Mouse (Mus musculus) MEL (cell line): ENCODE data around the gene Tmem203. TPM values are rescaled to one million over a fixed set of nuclear protein-coding genes. Genes with fewer than 3 reads are reported as not detected.
A peak's percentile ranks its signal among the peaks of the same experiment; 100 is the strongest.

ENCODE experiments used
- DNase-seq: peaks from one replicate; pipeline ENCODE4 v3.0.0; 2011; ENCODE audit warnings: low read depth, low spot score
- H3K27ac ChIP-seq: 2 replicates; pipeline ENCODE4 v1.5.1; 2012; ENCODE audit warnings: low read depth, mild to moderate bottlenecking, control low read depth, low read length, moderate library complexity; ENCODE audit not compliant: control insufficient read depth
- H3K27me3 ChIP-seq, 2 experiments: fragments of 150-350 bp in 1 of 2; sonication (generic) in 1 of 2; 2 replicates each; pipeline ENCODE4 v1.6.1; 2012; ENCODE audit warnings: low read length in 2 of 2, mild to moderate bottlenecking in 2 of 2, improper control_type of control experiment in 1 of 2, moderate library complexity in 1 of 2; ENCODE audit not compliant: insufficient read depth in 2 of 2, control insufficient read depth in 1 of 2
- H3K36me3 ChIP-seq, 2 experiments: 2 replicates each; pipeline ENCODE4 v1.6.1; 2012 to 2014; ENCODE audit warnings: low read length in 2 of 2, improper control_type of control experiment in 1 of 2, inconsistent platforms in 1 of 2, mild to moderate bottlenecking in 1 of 2; ENCODE audit not compliant: insufficient read depth in 2 of 2, control insufficient read depth in 1 of 2
- H3K4me1 ChIP-seq, 2 experiments: fragments of 150-350 bp in 1 of 2; sonication (generic) in 1 of 2; 2 replicates each; pipeline ENCODE4 v1.6.1; 2012; ENCODE audit warnings: low read length in 2 of 2, improper control_type of control experiment in 1 of 2, mild to moderate bottlenecking in 1 of 2; ENCODE audit not compliant: insufficient read depth in 2 of 2, control insufficient read depth in 1 of 2
- H3K4me3 ChIP-seq, 2 experiments: fragments of 150-350 bp in 1 of 2; sonication (generic) in 1 of 2; 2 replicates each; pipeline ENCODE4 v1.5.1; 2012; ENCODE audit warnings: low read depth in 2 of 2, low read length in 2 of 2, mild to moderate bottlenecking in 2 of 2, moderate library complexity in 2 of 2, control low read depth in 1 of 2, improper control_type of control experiment in 1 of 2; ENCODE audit not compliant: control insufficient read depth in 1 of 2, insufficient read depth in 1 of 2
- H3K79me2 ChIP-seq: 2 replicates; pipeline ENCODE4 v1.6.1; 2012; ENCODE audit warnings: mild to moderate bottlenecking, low read length, moderate library complexity; ENCODE audit not compliant: control insufficient read depth, poor library complexity, insufficient read depth
- H3K9ac ChIP-seq: 2 replicates; pipeline ENCODE4 v1.6.1; 2012; ENCODE audit warnings: low read depth, mild to moderate bottlenecking, control low read depth, low read length, moderate library complexity; ENCODE audit not compliant: control insufficient read depth, poor library complexity, severe bottlenecking
- H3K9me3 ChIP-seq: fragments of 150-350 bp; sonication (generic); replicated peaks from 2 replicates; pipeline ENCODE4 v1.6.1; 2012; ENCODE audit warnings: mild to moderate bottlenecking, low read length, improper control_type of control experiment, moderate library complexity; ENCODE audit not compliant: insufficient read depth
- BHLHE40 ChIP-seq: IDR thresholded peaks from 2 replicates; pipeline ENCODE4 v1.6.1; 2012; ENCODE audit warnings: low read depth, mild to moderate bottlenecking, inconsistent platforms, low read length, improper control_type of control experiment, borderline replicate concordance
- CHD1 ChIP-seq: IDR thresholded peaks from 2 replicates; pipeline ENCODE4 v1.6.1; 2012; ENCODE audit warnings: low read depth, mild to moderate bottlenecking, inconsistent platforms, low read length, improper control_type of control experiment
- CHD2 ChIP-seq: IDR thresholded peaks from 2 replicates; pipeline ENCODE4 v1.6.1; 2011; ENCODE audit warnings: low read length, improper control_type of control experiment
- CTCF ChIP-seq, 3 experiments: IDR thresholded peaks in 2 of 3; conservative IDR thresholded peaks in 1 of 3; 2 replicates each; pipeline ENCODE4 v1.5.1; 2011 to 2012; ENCODE audit warnings: low read length in 3 of 3, low read depth in 2 of 3, mild to moderate bottlenecking in 2 of 3, improper control_type of control experiment in 1 of 3, inconsistent platforms in 1 of 3, mixed read lengths in 1 of 3, moderate library complexity in 1 of 3; ENCODE audit not compliant: control insufficient read depth in 1 of 3, insufficient read depth in 1 of 3, poor library complexity in 1 of 3, severe bottlenecking in 1 of 3
- E2F4 ChIP-seq: IDR thresholded peaks from 2 replicates; pipeline ENCODE4 v1.6.1; 2011; ENCODE audit warnings: low read depth, low read length, improper control_type of control experiment, borderline replicate concordance
- ELF1 ChIP-seq: IDR thresholded peaks from 2 replicates; pipeline ENCODE4 v1.6.1; 2014; ENCODE audit warnings: low read depth, mild to moderate bottlenecking, inconsistent platforms, low read length, improper control_type of control experiment, moderate library complexity
- EP300 ChIP-seq, 2 experiments: IDR thresholded peaks; 2 replicates each; pipeline ENCODE4 v1.6.1; 2011; ENCODE audit warnings: improper control_type of control experiment in 2 of 2, low read length in 2 of 2, low read depth in 1 of 2, mild to moderate bottlenecking in 1 of 2
- ETS1 ChIP-seq: IDR thresholded peaks from 2 replicates; pipeline ENCODE4 v1.6.1; 2012; ENCODE audit warnings: low read depth, mild to moderate bottlenecking, inconsistent platforms, low read length, improper control_type of control experiment, moderate library complexity
- GABPA ChIP-seq: IDR thresholded peaks from 2 replicates; pipeline ENCODE4 v1.6.1; 2012; ENCODE audit warnings: low read depth, mild to moderate bottlenecking, inconsistent platforms, low read length, improper control_type of control experiment, moderate library complexity
- GATA1 ChIP-seq: IDR thresholded peaks from 2 replicates; pipeline ENCODE4 v1.6.1; 2011; ENCODE audit warnings: low read depth, low read length, improper control_type of control experiment
- HCFC1 ChIP-seq: IDR thresholded peaks from 2 replicates; pipeline ENCODE4 v1.6.1; 2012; ENCODE audit warnings: low read depth, mild to moderate bottlenecking, inconsistent platforms, low read length, improper control_type of control experiment, moderate library complexity
- JUND ChIP-seq: IDR thresholded peaks from 2 replicates; pipeline ENCODE4 v1.6.1; 2011; ENCODE audit warnings: low read depth, mild to moderate bottlenecking, improper control_type of control experiment, low read length
- MAX ChIP-seq: IDR thresholded peaks from 2 replicates; pipeline ENCODE4 v1.6.1; 2011; ENCODE audit warnings: low read length, improper control_type of control experiment
- MAZ ChIP-seq: IDR thresholded peaks from 2 replicates; pipeline ENCODE4 v1.6.1; 2012; ENCODE audit warnings: low read depth, mild to moderate bottlenecking, inconsistent platforms, low read length, improper control_type of control experiment
- MEF2A ChIP-seq: IDR thresholded peaks from 2 replicates; pipeline ENCODE4 v1.6.1; 2014; ENCODE audit warnings: low read depth, mild to moderate bottlenecking, inconsistent platforms, low read length, improper control_type of control experiment; ENCODE audit not compliant: poor library complexity, insufficient replicate concordance, severe bottlenecking; ENCODE audit errors: extremely low read depth
- MXI1 ChIP-seq: IDR thresholded peaks from 2 replicates; pipeline ENCODE4 v1.6.1; 2011; ENCODE audit warnings: mild to moderate bottlenecking, low read depth, low read length, improper control_type of control experiment
- MYB ChIP-seq: IDR thresholded peaks from 2 replicates; pipeline ENCODE4 v1.6.1; 2011; ENCODE audit warnings: mild to moderate bottlenecking, low read depth, low read length, improper control_type of control experiment
- MYC ChIP-seq: IDR thresholded peaks from 2 replicates; pipeline ENCODE4 v1.6.1; 2011; ENCODE audit warnings: low read depth, mild to moderate bottlenecking, low read length, improper control_type of control experiment, moderate library complexity
- NELFE ChIP-seq: IDR thresholded peaks from 2 replicates; pipeline ENCODE4 v1.6.1; 2011; ENCODE audit warnings: low read depth, low read length, improper control_type of control experiment
- NRF1 ChIP-seq: IDR thresholded peaks from 2 replicates; pipeline ENCODE4 v1.6.1; 2014; ENCODE audit warnings: low read depth, mild to moderate bottlenecking, inconsistent platforms, low read length, improper control_type of control experiment, moderate library complexity; ENCODE audit not compliant: poor library complexity, insufficient read depth, severe bottlenecking
- POLR2A ChIP-seq, 2 experiments: IDR thresholded peaks; 2 replicates each; pipeline ENCODE4 v1.6.1; 2011 to 2012; ENCODE audit warnings: low read length in 2 of 2, mild to moderate bottlenecking in 2 of 2, control low read depth in 1 of 2, improper control_type of control experiment in 1 of 2, low read depth in 1 of 2, moderate library complexity in 1 of 2; ENCODE audit not compliant: control insufficient read depth in 1 of 2, insufficient read depth in 1 of 2, poor library complexity in 1 of 2
- POLR2AphosphoS2 ChIP-seq: IDR thresholded peaks from 2 replicates; pipeline ENCODE4 v1.6.1; 2011; ENCODE audit warnings: low read length, improper control_type of control experiment
- RAD21 ChIP-seq: IDR thresholded peaks from 2 replicates; pipeline ENCODE4 v1.6.1; 2011; ENCODE audit warnings: mild to moderate bottlenecking, low read depth, low read length, improper control_type of control experiment
- RCOR1 ChIP-seq: IDR thresholded peaks from 2 replicates; pipeline ENCODE4 v1.6.1; 2012; ENCODE audit warnings: low read depth, mild to moderate bottlenecking, inconsistent platforms, low read length, improper control_type of control experiment
- SIN3A ChIP-seq: IDR thresholded peaks from 2 replicates; pipeline ENCODE4 v1.6.1; 2012; ENCODE audit warnings: low read length, improper control_type of control experiment, inconsistent platforms
- TAL1 ChIP-seq: IDR thresholded peaks from 2 replicates; pipeline ENCODE4 v1.6.1; 2012; ENCODE audit warnings: mild to moderate bottlenecking, inconsistent platforms, low read length, moderate library complexity, mixed read lengths
- TBP ChIP-seq: IDR thresholded peaks from 2 replicates; pipeline ENCODE4 v1.8.0; 2011; ENCODE audit warnings: low read depth, low read length, improper control_type of control experiment
- TCF12 ChIP-seq: IDR thresholded peaks from 2 replicates; pipeline ENCODE4 v1.6.1; 2014; ENCODE audit warnings: low read depth, mild to moderate bottlenecking, inconsistent platforms, low read length, improper control_type of control experiment, moderate library complexity
- USF1 ChIP-seq: IDR thresholded peaks from 2 replicates; pipeline ENCODE4 v1.6.1; 2014; ENCODE audit warnings: low read depth, mild to moderate bottlenecking, inconsistent platforms, low read length, improper control_type of control experiment, moderate library complexity
- USF2 ChIP-seq, 2 experiments: IDR thresholded peaks; 2 replicates each; pipeline ENCODE4 v1.6.1; 2011 to 2012; ENCODE audit warnings: improper control_type of control experiment in 2 of 2, low read length in 2 of 2, borderline replicate concordance in 1 of 2, inconsistent platforms in 1 of 2, low read depth in 1 of 2, mild to moderate bottlenecking in 1 of 2; ENCODE audit not compliant: insufficient read depth in 1 of 2
- ZC3H11A ChIP-seq: IDR thresholded peaks from 2 replicates; pipeline ENCODE4 v1.6.1; 2012; ENCODE audit warnings: low read depth, mild to moderate bottlenecking, inconsistent platforms, low read length, improper control_type of control experiment
- ZMIZ1 ChIP-seq: IDR thresholded peaks from 2 replicates; pipeline ENCODE4 v1.6.1; 2012; ENCODE audit warnings: low read depth, mild to moderate bottlenecking, inconsistent platforms, low read length, improper control_type of control experiment, moderate library complexity
- ZNF384 ChIP-seq: IDR thresholded peaks from 2 replicates; pipeline ENCODE4 v1.6.1; 2012; ENCODE audit warnings: low read depth, mild to moderate bottlenecking, inconsistent platforms, low read length, improper control_type of control experiment
- polyA plus RNA-seq, 2 experiments: library from polyadenylated mRNA; stranded (reverse) in 1 of 2; unstranded in 1 of 2; fragments of >175 nt in 1 of 2; fragments of >200 nt in 1 of 2; gene quantifications; 2 replicates each; pipeline versions ENCODE4 v1.2.1 to v1.2.4; 2012; ENCODE audit warnings: low replicate concordance in 2 of 2, low read depth in 1 of 2; ENCODE audit not compliant: insufficient read length in 2 of 2, insufficient read depth in 1 of 2, missing spikeins in 1 of 2
- total RNA-seq: library from RNA; depleted of rRNA; stranded (reverse); fragments of 300-350 nt; gene quantifications from 2 replicates; pipeline ENCODE4 v1.2.3, GENCODE M21; 2012

Tmem203 gene
- total and polyA plus RNA-seq, 3 experiments: 8.4 to 17.0 TPM; not detected in 1

GRCm38 (mm10) chr2:25228431-25228889 is 26.8 kb upstream of the Tmem203 start:
- Histone ChIP-seq H3K4me1 (peaks cover 7 to 26% of the 10 kb centered on the region in 2 experiments; a peak in 3 of 4 replicates), H3K9ac (peak overlapping the region; percentile 66), H3K36me3 (peaks cover 4 to 12% of the 10 kb centered on the region in 2 experiments), H3K27me3 (no peaks in the 10 kb centered on the region), H3K4me3 (peak overlapping the region; percentile 48 to 67), H3K27ac (peak overlapping the region; percentile 72), H3K79me2 (peaks cover 13% of the 10 kb centered on the region), H3K9me3 (no peaks in the 10 kb centered on the region)
- TF ChIP-seq CHD2: no peak
- peak; percentile 59 for TF ChIP-seq RAD21
- no peak for TF ChIP-seq MYB
- no peak for TF ChIP-seq MEF2A
- TF ChIP-seq POLR2A (IDR thresholded peaks at IDR 0.05; ENCODE audit: control insufficient read depth in 1 of 2, insufficient read depth in 1 of 2, low read depth in 1 of 2, low read length in 2 of 2, poor library complexity in 1 of 2): peak in 1 of 2 experiments; percentile 35; a peak in 1 of 4 replicates
- peak; percentile 38; the same call in 1 of the 2 replicates for TF ChIP-seq ZC3H11A
- peak; percentile 83 for TF ChIP-seq MAZ
- 0 out of 2 replicates have a peak, but pooled peaks have one; percentile 55 for TF ChIP-seq BHLHE40
- 0 out of 2 replicates have a peak, but pooled peaks have one; percentile 29 for TF ChIP-seq TCF12
- TF ChIP-seq ZNF384: no peak
- TF ChIP-seq ELF1: peak; percentile 73
- no peak for TF ChIP-seq USF2 (IDR thresholded peaks at IDR 0.05; ENCODE audit: borderline replicate concordance in 1 of 2, insufficient read depth in 1 of 2, low read depth in 1 of 2, low read length in 2 of 2)
- no peak for TF ChIP-seq GABPA
- TF ChIP-seq HCFC1: peak; percentile 68
- TF ChIP-seq EP300 (IDR thresholded peaks at IDR 0.05; ENCODE audit: low read depth in 1 of 2, low read length in 2 of 2): no peak; a peak in 1 of 4 replicates
- peak; percentile 21 for TF ChIP-seq NELFE
- TF ChIP-seq SIN3A: peak; percentile 91
- no peak for TF ChIP-seq ETS1
- peak; percentile 67 for TF ChIP-seq MXI1
- no peak for TF ChIP-seq JUND
- no peak for TF ChIP-seq NRF1
- no peak for TF ChIP-seq POLR2AphosphoS2
- peak; percentile 62 for TF ChIP-seq TBP
- TF ChIP-seq E2F4: no peak
- TF ChIP-seq ZMIZ1: 0 out of 2 replicates have a peak, but pooled peaks have one; percentile 27
- TF ChIP-seq RCOR1: no peak
- no peak for TF ChIP-seq GATA1
- TF ChIP-seq USF1: no peak
- peak; percentile 72 to 96 (median 93) for TF ChIP-seq CTCF (IDR thresholded peaks at IDR 0.05 in 2 of 3, conservative IDR thresholded peaks at IDR 0.05 in 1 of 3; ENCODE audit: control insufficient read depth in 1 of 3, insufficient read depth in 1 of 3, low read depth in 2 of 3, low read length in 3 of 3, poor library complexity in 1 of 3, severe bottlenecking in 1 of 3)
- TF ChIP-seq CHD1: no peak
- no peak for TF ChIP-seq TAL1
- TF ChIP-seq MAX: peak; percentile 61
- TF ChIP-seq MYC: 0 out of 2 replicates have a peak, but pooled peaks have one; percentile 52
- DNase-seq: peak; percentile 94
